Mouse (Mus musculus) layer of hippocampus, adult 8-10 months (tissue): Measurements from ENCODE around the gene Ints14. TPM values are rescaled to one million over a fixed set of nuclear protein-coding genes. Genes with fewer than 3 reads are reported as not detected.
"Not testable (repeated sequence)": the region's sequence is repeated elsewhere in the genome, so short reads cannot be mapped to it uniquely, and the experiment has no call there.

Experiments
- DNase-seq, 2 experiments: peaks; one replicate each; pipeline ENCODE4 v3.0.0; 2022; ENCODE audit warnings: low spot score in 2 of 2
- microRNA-seq, 2 experiments: library from miRNA; unstranded; fragments of <30 nt; microRNA quantifications; one replicate each; pipeline ENCODE4 v1.2.0; 2022
- total RNA-seq, 4 experiments: library from RNA; stranded (reverse); gene quantifications; 2 replicates each; pipeline ENCODE4 v1.2.4; 2022

Ints14 gene
- total RNA-seq, 4 experiments from 2014 or later = 19.3 to 22.6 (median 20.1) TPM

GRCm38 (mm10) chr9:65018588-65019121 lies 58.0 kb downstream of the Ints14 start:
- DNase-seq = no peak

- no peak for DNase-seq
These were observed 58.4 kb downstream of the Ints14 start for GRCm38 (mm10) chr9:65019146-65019545.

- DNase-seq = no peak
These were observed 59.4 kb downstream of the Ints14 start for GRCm38 (mm10) chr9:65020128-65020527.

- DNase-seq = peak; percentile 84
These were observed 60.5 kb downstream of the Ints14 start, which contains the start of gene Hacd3 for GRCm38 (mm10) chr9:65020991-65021886. Hacd3 (minus strand) TSS chr9:65021693.

- no peak for DNase-seq
These were observed 61.3 kb downstream of the Ints14 start for GRCm38 (mm10) chr9:65021887-65022579.

GRCm38 (mm10) chr9:65022580-65023135 lies 62.0 kb downstream of the Ints14 start:
- no peak for DNase-seq

GRCm38 (mm10) chr9:65023447-65023846 lies 62.7 kb downstream of the Ints14 start:
- DNase-seq = no peak

GRCm38 (mm10) chr9:65027241-65027640 lies 66.5 kb downstream of the Ints14 start:
- DNase-seq = no peak

GRCm38 (mm10) chr9:65028313-65028712 lies 67.6 kb downstream of the Ints14 start:
- DNase-seq = no peak

GRCm38 (mm10) chr9:65031355-65031754 lies 70.7 kb downstream of the Ints14 start:
- not testable (repeated sequence) for DNase-seq

- no peak for DNase-seq
These were observed 71.2 kb downstream of the Ints14 start for GRCm38 (mm10) chr9:65031894-65032268.

GRCm38 (mm10) chr9:65032269-65033108 lies 71.8 kb downstream of the Ints14 start, which contains the start of gene Dpp8:
Dpp8 (plus strand) TSS chr9:65032414.
- DNase-seq = peak; percentile 88 to 89

- no peak for DNase-seq
These were observed 75.8 kb downstream of the Ints14 start for GRCm38 (mm10) chr9:65036456-65036855.

Small RNA genes lying within 50 kb of the gene (microRNA-seq; reads per million reads assigned to microRNA genes)
- 0 reads per million in 2 experiments for gene Gm25640

Other genes with a start within 250 kb of the Ints14 start
- 100 to 1,000 TPM; 232 to 262 (median 241) TPM for gene Rab11a, start 223.1 kb upstream of the Ints14 start, total RNA-seq
- gene Dennd4a, start 149.6 kb upstream of the Ints14 start, total RNA-seq = 10 to 100 TPM; 43.4 to 53.1 (median 50.3) TPM
- under 1 TPM; 0.08 to 0.30 (median 0.15) TPM for gene Slc24a1, start 9.3 kb upstream of the Ints14 start, total RNA-seq
- 100 to 1,000 TPM; 142 to 169 (median 158) TPM for gene Hacd3, start 60.8 kb downstream of the Ints14 start, total RNA-seq
- gene Dpp8, start 71.5 kb downstream of the Ints14 start, total RNA-seq = 100 to 1,000 TPM; 144 to 176 (median 162) TPM
- gene Igdcc4, start 140.6 kb downstream of the Ints14 start, total RNA-seq = 10 to 100 TPM; 44.3 to 49.9 (median 46.7) TPM
- gene Igdcc3, start 180.3 kb downstream of the Ints14 start, total RNA-seq = 1 to 10 TPM; 2.3 to 3.2 (median 2.5) TPM
- 1 to 10 TPM; 4.4 to 6.0 (median 5.6) TPM for gene Parp16, start 234.4 kb downstream of the Ints14 start, total RNA-seq